Mouse (Mus musculus) ovary, adult 18-20 months (tissue): Measurements from ENCODE around the gene Xlr3b.
A peak's percentile ranks its signal among the peaks of the same experiment; 100 is the strongest.
"Not testable (repeated sequence)": the region's sequence is repeated elsewhere in the genome, so short reads cannot be mapped to it uniquely, and the experiment has no call there.

Experiments
- DNase-seq: peaks from one replicate; pipeline ENCODE4 v3.0.0; 2022; ENCODE audit warnings: low spot score, mixed read lengths

Xlr3b gene

DNA sequence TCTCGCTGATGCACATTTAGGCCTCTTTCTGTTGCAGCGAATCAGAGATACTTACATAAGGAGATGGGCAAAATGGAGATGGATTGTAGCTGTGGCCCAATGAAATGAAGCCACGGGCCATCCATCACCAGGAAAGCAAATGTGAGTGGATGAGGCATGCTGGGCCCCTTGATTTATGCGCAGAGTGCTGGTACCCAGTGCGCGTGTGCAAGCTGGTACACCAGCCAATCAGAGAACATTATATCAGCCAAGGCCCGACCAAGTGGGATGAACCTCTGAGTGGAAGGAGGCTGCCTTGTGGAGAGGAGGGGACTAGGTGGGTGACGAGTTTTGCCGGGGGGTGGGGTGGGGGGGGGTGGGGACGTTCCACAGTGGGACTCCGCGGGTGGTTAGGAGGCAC lies at the start of gene Xlr3b:
TSS of gene Xlr3b (plus strand) at position 274 of the 400 bp plus-strand sequence.
- DNase-seq, result not testable (repeated sequence)

GRCm38 (mm10) chrX:73143218-73143618 lies 48.8 kb upstream of the Xlr3b start:
- not testable (repeated sequence) for DNase-seq

- not testable (repeated sequence) for DNase-seq
These were observed 43.5 kb upstream of the Xlr3b start, which contains the start of gene Xlr5b for GRCm38 (mm10) chrX:73148496-73148895. Gene Xlr5b, plus strand, starts transcription at chrX:73148796.

- not testable (repeated sequence) for DNase-seq
These were observed 42.7 kb upstream of the Xlr3b start, which contains the start of gene DXBay18 for GRCm38 (mm10) chrX:73149350-73149749. Gene DXBay18, minus strand, starts transcription at chrX:73149450.

DNA sequence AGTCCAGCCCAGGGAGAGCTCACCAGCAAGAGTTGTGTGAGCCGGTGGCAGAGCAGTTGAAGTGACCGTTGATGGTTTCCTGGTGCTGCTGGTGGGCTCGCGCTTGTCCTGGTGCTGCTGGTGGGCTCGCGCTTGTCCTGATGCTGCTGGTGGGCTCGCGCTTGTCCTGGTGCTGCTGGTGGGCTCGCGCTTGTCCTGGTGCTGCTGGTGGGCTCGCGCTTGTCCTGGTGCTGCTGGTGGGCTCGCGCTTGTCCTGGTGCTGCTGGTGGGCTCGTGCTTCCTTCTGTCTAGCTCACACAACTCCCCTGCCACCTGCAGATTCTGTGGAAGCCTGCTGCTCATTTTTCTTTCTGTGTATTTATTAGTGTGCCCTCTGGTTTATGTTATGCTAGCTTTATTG lies 15.1 kb upstream of the Xlr3b start, which contains the start of gene Spin2d:
TSS of gene Spin2d (minus strand) at position 101 of the 400 bp plus-strand sequence.
- not testable (repeated sequence) for DNase-seq

GRCm38 (mm10) chrX:73213819-73214564 lies 22.0 kb downstream of the Xlr3b start, which contains the start of gene Xlr4b:
Gene Xlr4b, plus strand, starts transcription at chrX:73214333.
- DNase-seq, result not testable (repeated sequence)

DNA sequence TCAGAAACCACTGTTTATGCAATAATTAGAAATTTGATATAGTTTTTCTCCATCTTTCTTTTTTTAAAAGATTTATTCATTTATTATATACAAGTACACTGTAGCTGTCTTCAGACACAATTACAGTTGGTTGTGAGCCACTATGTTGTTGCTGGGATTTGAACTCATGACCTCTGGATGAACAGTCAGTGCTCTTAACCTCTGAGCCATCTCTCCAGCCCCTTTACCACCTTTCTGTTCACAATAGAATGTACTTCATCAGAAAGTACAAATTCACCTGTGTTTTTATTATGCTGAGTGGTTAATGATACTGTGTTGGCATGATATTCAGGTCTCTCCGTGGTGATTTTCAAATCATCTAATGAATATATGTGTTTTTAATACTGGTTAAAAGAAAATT lies 33.4 kb downstream of the Xlr3b start:
- DNase-seq, result no peak

- peak; percentile 63 for DNase-seq
These were observed 36.1 kb downstream of the Xlr3b start, which contains the start of gene F8a for GRCm38 (mm10) chrX:73227914-73228605. Gene F8a, plus strand, starts transcription at chrX:73228291.

DNA sequence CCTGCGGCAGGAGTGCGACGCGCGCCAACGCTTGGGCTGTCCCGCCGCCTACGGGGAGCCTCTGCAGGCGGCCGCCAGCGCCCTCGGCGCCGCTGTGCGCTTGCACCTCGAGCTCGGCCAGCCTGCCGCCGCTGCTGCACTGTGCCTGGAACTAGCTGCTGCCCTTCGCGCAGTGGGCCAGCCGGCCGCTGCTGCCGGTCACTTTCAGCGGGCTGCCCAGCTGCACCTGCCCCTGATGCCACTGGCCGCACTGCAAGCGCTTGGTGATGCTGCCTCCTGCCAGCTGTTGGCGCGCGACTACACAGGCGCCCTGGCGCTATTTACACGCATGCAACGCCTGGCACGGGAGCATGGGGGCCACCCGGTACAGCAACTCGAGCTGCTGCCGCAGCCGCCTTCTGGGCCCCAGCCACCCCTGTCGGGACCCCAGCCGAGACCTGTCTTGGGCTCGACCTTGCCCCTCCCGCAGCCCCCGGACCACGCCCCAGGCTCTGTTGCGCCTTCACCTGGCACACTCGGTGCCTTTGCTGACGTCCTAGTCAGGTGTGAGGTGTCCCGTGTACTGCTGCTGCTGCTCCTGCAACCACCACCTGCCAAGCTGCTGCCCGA lies 36.7 kb downstream of the Xlr3b start:
- peak; percentile 11 for DNase-seq

DNA sequence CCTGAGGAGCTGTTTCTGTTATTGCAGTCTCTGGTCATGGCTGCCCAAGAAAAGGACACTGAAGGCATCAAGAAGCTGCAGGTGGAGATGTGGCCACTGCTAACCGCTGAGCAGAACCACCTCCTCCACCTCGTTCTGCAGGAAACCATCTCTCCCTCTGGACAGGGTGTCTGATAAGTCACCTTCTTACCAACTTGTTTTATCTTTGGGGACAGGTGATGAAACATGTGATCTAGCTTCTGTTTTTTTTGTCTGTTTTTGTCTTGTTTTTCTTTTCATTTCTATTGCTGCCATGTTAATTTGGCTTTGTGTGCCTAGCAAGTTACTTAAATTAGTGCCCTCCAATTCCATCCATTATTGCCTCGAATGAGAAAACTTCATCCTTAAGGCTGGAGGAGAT lies 37.3 kb downstream of the Xlr3b start:
- DNase-seq, result no peak

- DNase-seq, result not testable (repeated sequence)
These were observed 50.9 kb downstream of the Xlr3b start, which contains the start of gene Xlr4c for GRCm38 (mm10) chrX:73242821-73243325. Gene Xlr4c, minus strand, starts transcription at chrX:73243130.
